Mouse (Mus musculus) midbrain, embryonic 16.5 days (tissue): Measurements from ENCODE around the gene Guca2b. TPM values are rescaled to one million over a fixed set of nuclear protein-coding genes. Genes with fewer than 3 reads are reported as not detected.
"Not testable (repeated sequence)": the region's sequence is repeated elsewhere in the genome, so short reads cannot be mapped to it uniquely, and the experiment has no call there.

Source experiments
- ATAC-seq: fragments of 200-750 bp; cut with Nextera tagmentation; 2 replicates; pipeline ENCODE4 v1.8.0; 2017; ENCODE audit warnings: moderate TSS enrichment
- H3K27ac ChIP-seq: fragments of 300-500 bp; sonication (generic); 2 replicates; pipeline ENCODE4 v1.5.1; 2014; ENCODE audit warnings: mild to moderate bottlenecking, low read length, mixed read lengths
- H3K27me3 ChIP-seq: fragments of 300-500 bp; sonication (generic); 2 replicates; pipeline ENCODE4 v1.6.1; 2014; ENCODE audit warnings: low read depth, low read length, mixed read lengths; ENCODE audit not compliant: control insufficient read depth, insufficient read depth
- H3K36me3 ChIP-seq: fragments of 300-500 bp; sonication (generic); 2 replicates; pipeline ENCODE4 v1.6.1; 2014; ENCODE audit warnings: mild to moderate bottlenecking, low read length, moderate library complexity, mixed read lengths; ENCODE audit not compliant: control insufficient read depth, insufficient read depth
- H3K4me1 ChIP-seq: fragments of 300-500 bp; sonication (generic); 2 replicates; pipeline ENCODE4 v1.6.1; 2014; ENCODE audit warnings: mild to moderate bottlenecking, low read length, mixed read lengths; ENCODE audit not compliant: control insufficient read depth, insufficient read depth
- H3K4me2 ChIP-seq: fragments of 300-500 bp; sonication (generic); 2 replicates; pipeline ENCODE4 v1.6.1; 2014; ENCODE audit warnings: mild to moderate bottlenecking, low read length, mixed read lengths
- H3K4me3 ChIP-seq: fragments of 300-500 bp; sonication (generic); 2 replicates; pipeline ENCODE4 v1.5.1; 2014; ENCODE audit warnings: low read depth, mild to moderate bottlenecking, low read length, moderate library complexity, mixed read lengths
- H3K9ac ChIP-seq: fragments of 300-500 bp; sonication (generic); 2 replicates; pipeline ENCODE4 v1.6.1; 2014; ENCODE audit warnings: low read depth, low read length, mixed read lengths
- H3K9me3 ChIP-seq: fragments of 300-500 bp; sonication (generic); replicated peaks from 2 replicates; pipeline ENCODE4 v1.6.1; 2014; ENCODE audit warnings: mild to moderate bottlenecking, low read length, mixed read lengths; ENCODE audit not compliant: control insufficient read depth, poor library complexity, severe bottlenecking
- WGBS: fragments of 180-500 bp; shearing (Covaris S2); extraction: QIAGEN DNeasy Blood & Tissue Kit; methylation state at CpG from one replicate; pipeline ENCODE4 v1.1.7; 2014; 5-methylcytosine and 5-hydroxymethylcytosine counted together
- polyA plus RNA-seq: library from polyadenylated mRNA; unstranded; fragments of >200 nt; fragmentation: Nextera tagmentation; extraction: Ambion mirVana; gene quantifications from 2 replicates; pipeline ENCODE4 v1.2.1, GENCODE M21; 2015

The Guca2b gene
- polyA plus RNA-seq, 1 experiment from 2014 or later, result not detected

DNA sequence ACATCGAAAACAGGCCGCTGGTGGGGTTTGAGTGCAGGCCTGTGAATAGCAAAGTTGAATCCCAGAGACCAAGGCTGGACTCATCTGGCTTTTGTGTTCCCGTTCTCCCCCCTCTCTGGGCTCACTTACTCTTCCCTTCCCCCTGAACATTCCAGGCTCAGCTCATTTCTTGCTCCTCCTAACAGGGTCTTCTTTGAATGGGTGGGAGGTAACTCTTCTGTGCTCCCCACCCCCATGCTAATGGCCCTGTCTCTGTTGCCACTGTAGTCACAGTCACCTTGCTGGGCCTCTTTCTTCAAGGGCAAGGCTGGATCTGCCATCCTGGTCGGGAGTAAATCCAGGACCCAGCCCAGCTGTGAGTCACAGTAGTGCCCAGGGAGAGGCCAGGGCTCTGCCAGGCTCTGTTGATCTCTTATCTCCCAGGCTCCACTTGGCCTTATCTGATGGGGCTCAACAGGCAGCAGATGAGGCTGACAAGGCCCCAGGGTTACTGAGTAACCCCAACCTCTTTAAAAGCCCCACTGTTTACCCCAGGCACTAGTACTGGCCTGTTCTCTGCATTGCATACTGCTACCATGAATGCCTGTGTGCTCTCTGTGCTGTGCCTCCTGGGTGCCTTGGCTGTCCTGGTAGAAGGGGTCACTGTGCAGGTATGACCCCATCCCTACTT lies 21.4 kb downstream of the Guca2b start, which contains the start of gene Guca2a:
Gene Guca2a (plus strand): TSS at position 529 of the 670 bp plus-strand sequence.
- H3K9me3 ChIP-seq, result no peaks in the 10 kb centered on the region
- no peak for ATAC-seq
- 81% methylated on average over 4 of the region's 4 CpGs for WGBS
- H3K27ac ChIP-seq, result no peak within 1 kb of the TSS
- no peak within 1 kb of the TSS for H3K4me2 ChIP-seq
- no peaks in the 10 kb centered on the region for H3K4me1 ChIP-seq
- H3K27me3 ChIP-seq, result no peaks in the 10 kb centered on the region
- H3K36me3 ChIP-seq, result no peaks in the 10 kb centered on the region
- no peak within 1 kb of the TSS for H3K9ac ChIP-seq
- no peak within 1 kb of the TSS for H3K4me3 ChIP-seq

DNA sequence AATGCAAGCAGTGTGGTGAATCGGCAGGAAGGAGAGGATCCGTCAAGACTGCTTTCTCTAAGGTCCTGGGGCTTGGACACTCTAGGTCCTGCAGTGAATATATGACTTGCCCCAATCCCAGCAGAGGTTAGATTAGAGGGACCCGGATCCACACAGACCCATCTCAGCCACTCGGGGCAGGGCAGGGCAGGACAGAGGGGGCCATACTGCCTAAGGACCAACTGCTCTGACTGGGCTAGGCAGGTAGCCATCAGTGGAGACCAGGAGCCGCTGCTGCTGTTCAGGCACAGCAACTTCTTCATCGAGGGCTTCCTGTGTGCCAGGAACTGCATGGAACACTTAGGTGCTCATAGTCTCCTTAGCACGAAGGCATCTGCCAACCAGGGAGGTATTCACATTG lies 22.0 kb downstream of the Guca2b start:
- no peaks in the 10 kb centered on the region for H3K36me3 ChIP-seq
- H3K4me3 ChIP-seq, result no peak overlapping the region
- H3K9ac ChIP-seq, result no peak overlapping the region
- no peaks in the 10 kb centered on the region for H3K27me3 ChIP-seq
- no peaks in the 10 kb centered on the region for H3K4me1 ChIP-seq
- ATAC-seq, result no peak
- WGBS, result 85% methylated on average over 7 of the region's 7 CpGs
- no peak overlapping the region for H3K4me2 ChIP-seq
- H3K9me3 ChIP-seq, result no peaks in the 10 kb centered on the region
- H3K27ac ChIP-seq, result no peak overlapping the region

DNA sequence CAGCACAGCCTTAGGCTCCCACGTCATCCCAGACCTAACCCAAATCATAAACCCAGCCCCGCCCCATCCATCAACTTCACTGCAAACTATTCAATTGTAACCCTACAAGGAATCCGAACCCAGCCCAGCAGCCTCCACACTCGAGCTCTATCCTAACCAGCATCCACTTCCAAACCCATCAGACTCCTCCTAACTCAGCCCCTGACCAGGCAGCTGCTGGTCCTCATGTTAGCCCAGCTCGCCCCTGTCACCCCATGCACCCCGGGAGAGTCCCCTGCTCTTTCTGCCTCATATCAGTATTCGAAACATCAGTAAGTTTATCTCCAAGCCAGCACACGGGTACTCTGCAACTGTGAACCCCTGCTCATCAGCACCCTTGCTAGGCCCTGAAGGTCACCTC lies 23.1 kb downstream of the Guca2b start:
- Histone ChIP-seq H3K4me3 (no peak overlapping the region), H3K27ac (no peak overlapping the region), H3K9me3 (no peaks in the 10 kb centered on the region), H3K4me2 (no peak overlapping the region), H3K27me3 (no peaks in the 10 kb centered on the region), H3K36me3 (no peaks in the 10 kb centered on the region), H3K9ac (no peak overlapping the region), H3K4me1 (no peaks in the 10 kb centered on the region)
- no peak for ATAC-seq
- WGBS, result 84% methylated on average over 8 of the region's 8 CpGs

DNA sequence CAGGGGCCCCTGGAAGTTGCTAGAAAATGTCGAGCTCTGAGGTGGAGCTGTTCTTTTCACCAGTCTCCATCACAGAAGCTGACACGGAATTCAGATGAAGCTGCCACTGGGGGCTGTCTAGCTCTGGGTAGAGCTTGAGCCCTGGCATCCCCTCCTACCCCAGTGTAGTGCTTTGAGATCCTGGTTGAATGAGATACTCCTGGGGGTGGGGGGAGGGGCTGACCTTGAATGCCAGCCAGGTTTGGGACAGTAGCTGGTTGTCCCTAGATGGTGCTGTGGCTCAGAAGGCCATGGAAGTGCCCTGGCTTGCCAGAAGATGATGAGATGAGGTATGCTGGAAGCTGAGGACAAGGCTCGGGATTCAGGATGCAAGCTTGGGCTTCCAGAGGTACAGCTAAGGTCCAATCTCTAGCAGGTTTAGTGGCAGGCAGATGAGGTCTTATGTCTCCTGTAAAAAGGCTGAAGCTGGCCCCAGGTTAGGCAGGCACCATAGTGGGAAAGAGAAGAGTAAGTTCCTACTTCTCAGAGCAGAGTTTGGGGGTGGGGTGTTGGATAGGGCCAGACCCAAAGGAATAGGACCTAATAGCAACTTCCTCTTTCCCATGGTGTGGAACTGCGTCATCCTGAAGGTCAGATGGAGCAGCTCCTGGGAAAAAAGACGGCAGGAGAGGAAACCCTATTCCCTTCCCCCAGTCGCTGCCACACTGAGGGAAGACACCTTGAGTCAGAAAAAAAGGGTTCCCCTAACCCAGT lies 23.7 kb downstream of the Guca2b start:
- Histone ChIP-seq H3K4me3 (no peak overlapping the region), H3K4me1 (no peaks in the 10 kb centered on the region), H3K36me3 (no peaks in the 10 kb centered on the region), H3K27me3 (no peaks in the 10 kb centered on the region), H3K27ac (no peak overlapping the region), H3K9ac (no peak overlapping the region), H3K9me3 (no peaks in the 10 kb centered on the region), H3K4me2 (no peak overlapping the region)
- 72% methylated on average over 6 of the region's 6 CpGs for WGBS
- ATAC-seq, result no peak

DNA sequence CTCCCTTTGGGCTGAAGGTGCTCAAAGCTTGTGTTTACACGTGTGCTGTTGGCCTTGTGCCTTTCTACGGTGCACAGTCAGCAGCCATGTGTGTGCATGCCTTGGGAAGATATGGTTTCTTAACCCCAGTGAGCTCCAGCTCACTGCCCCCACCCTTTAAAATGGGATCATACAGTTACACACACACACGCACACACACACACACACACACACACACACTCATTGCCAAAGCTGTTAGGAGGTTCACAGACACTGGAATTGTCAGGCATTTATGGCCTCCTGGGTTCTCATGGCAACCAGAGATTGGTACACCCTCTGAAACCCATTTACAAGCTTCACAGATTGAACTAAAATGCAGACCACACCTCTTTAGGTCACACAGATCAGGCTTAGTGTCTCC lies 24.8 kb downstream of the Guca2b start:
- no peaks in the 10 kb centered on the region for H3K27me3 ChIP-seq
- H3K27ac ChIP-seq, result no peak overlapping the region
- H3K9me3 ChIP-seq, result no peaks in the 10 kb centered on the region
- ATAC-seq, result no peak
- no peak overlapping the region for H3K4me3 ChIP-seq
- no peaks in the 10 kb centered on the region for H3K4me1 ChIP-seq
- H3K9ac ChIP-seq, result no peak overlapping the region
- H3K4me2 ChIP-seq, result no peak overlapping the region
- WGBS, result 82% methylated on average over 3 of the region's 3 CpGs
- H3K36me3 ChIP-seq, result no peaks in the 10 kb centered on the region

DNA sequence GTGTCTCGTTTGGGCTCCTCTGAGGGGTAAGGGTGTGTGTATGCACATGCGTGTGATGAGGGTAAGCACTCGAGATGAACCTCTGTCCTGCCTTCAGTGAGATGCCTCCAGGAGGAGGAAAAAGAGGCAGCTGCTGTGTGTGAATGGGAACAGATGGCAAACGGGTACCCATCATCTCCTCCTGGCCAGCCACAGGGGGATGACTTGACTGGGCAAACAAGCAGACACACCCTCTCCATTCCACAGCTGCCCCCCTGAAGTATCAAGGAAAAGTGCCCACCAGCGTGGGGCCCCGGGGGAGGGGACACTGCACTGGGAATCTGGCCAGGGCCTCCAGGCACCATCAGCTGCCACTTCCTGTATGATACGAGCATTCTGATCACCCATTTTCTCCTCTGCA lies 25.4 kb downstream of the Guca2b start:
- ATAC-seq, result no peak
- Histone ChIP-seq H3K4me1 (no peaks in the 10 kb centered on the region), H3K27me3 (no peaks in the 10 kb centered on the region), H3K9me3 (no peaks in the 10 kb centered on the region), H3K36me3 (no peaks in the 10 kb centered on the region), H3K9ac (no peak overlapping the region), H3K27ac (no peak overlapping the region), H3K4me3 (no peak overlapping the region), H3K4me2 (no peak overlapping the region)
- WGBS, result 48% methylated on average over 7 of the region's 7 CpGs

DNA sequence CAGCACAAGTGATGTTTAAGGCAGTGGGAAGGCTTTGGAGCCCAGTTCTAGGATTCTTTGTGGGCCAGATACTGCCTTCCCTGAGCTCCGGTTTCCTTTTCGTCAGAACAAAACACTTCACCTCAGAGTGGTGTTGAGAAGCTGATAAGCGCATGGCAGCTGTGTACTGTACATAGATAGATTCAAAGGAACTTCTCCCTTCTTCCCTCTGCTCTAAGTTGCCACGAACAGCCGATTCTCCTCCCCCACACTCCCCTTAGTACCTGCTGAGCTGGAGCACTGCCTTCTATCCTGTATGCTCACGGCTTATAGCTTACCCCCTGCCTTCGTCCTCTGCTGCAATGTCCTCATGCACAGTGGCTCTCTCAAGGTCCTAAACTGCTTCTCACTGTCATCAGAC lies 26.0 kb downstream of the Guca2b start:
- no peaks in the 10 kb centered on the region for H3K36me3 ChIP-seq
- no peaks in the 10 kb centered on the region for H3K4me1 ChIP-seq
- WGBS, result 52% methylated on average over 7 of the region's 7 CpGs
- no peak overlapping the region for H3K9ac ChIP-seq
- H3K4me3 ChIP-seq, result no peak overlapping the region
- H3K4me2 ChIP-seq, result no peak overlapping the region
- H3K27me3 ChIP-seq, result no peaks in the 10 kb centered on the region
- no peak overlapping the region for H3K27ac ChIP-seq
- H3K9me3 ChIP-seq, result no peaks in the 10 kb centered on the region
- no peak for ATAC-seq

DNA sequence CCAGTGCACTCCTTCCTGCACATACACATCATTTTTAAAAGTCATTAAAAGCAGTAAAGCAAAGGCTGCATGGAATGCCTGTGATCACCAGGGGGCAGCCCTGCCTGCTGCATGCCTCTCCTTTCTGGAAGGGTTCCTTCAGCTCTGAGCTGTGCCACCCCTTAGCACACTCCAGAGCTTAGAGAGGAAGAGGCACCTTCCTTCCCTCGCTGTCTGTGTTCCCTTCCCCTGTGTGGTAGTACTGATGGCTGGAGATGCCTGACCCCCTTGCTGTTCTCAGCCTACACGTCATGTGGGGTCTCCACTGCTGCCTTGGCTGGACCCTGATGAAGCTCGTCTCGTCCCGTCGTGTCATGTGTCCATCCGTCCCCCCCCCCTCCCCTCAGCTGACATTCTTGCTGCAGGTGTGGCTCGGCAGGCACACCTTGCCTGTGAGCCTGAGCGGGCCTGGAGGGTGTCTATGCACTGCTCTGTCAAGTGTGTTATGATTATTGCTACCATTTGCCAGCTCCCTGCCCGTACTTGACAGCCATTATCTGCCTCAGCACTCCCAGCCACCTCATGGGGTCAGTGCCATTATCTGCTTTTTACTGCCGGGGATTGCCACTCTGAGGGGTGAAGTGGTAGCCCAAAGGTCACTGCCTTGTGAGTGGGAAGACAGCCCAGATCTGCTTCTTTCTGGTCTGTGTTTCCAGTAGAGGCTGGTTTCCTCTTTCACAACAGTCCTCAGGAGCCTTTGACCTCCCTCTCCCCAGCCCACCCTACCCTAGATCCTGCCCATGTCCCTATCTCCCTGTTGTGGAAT lies 27.4 kb downstream of the Guca2b start:
- no peak overlapping the region for H3K27ac ChIP-seq
- peak; percentile 47; the same call in 1 of the 2 replicates for ATAC-seq

DNA sequence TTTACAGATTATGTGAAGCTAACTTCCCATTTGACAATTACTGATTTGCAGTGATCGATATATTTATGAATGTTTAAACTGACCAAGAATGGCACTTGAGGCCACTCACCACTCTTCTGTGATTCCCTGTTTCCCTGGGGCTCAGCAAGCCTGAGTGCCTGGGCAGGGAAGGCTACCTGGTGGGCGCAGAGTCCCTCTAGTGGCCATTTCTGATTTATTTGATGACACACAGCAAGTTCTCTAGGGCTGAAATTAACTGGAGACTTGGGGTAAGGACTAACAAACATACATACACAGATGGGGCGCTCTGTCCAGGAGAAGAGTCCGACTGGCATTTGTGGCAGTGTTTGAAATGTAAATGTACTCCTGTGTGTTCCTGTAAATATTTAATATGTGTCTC lies 30.4 kb downstream of the Guca2b start:
- H3K27ac ChIP-seq, H3K27me3 ChIP-seq, H3K4me2 ChIP-seq, H3K4me1 ChIP-seq, H3K9ac ChIP-seq, H3K4me3 ChIP-seq, H3K36me3 ChIP-seq, H3K9me3 ChIP-seq: not testable (repeated sequence)
- 88% methylated on average over 3 of the region's 4 CpGs for WGBS
- ATAC-seq, result 0 out of 2 replicates have a peak, but pooled peaks have one; percentile 32

More for the DNA sequence above, 27.4 kb downstream of the Guca2b start:
- 80% methylated on average over 11 of the region's 11 CpGs for WGBS
- no peaks in the 10 kb centered on the region for H3K27me3 ChIP-seq
- no peak overlapping the region for H3K9ac ChIP-seq
- peaks cover 5% of the 10 kb centered on the region for H3K4me1 ChIP-seq
- no peaks in the 10 kb centered on the region for H3K36me3 ChIP-seq
- H3K4me3 ChIP-seq, result no peak overlapping the region
- H3K9me3 ChIP-seq, result no peaks in the 10 kb centered on the region
- H3K4me2 ChIP-seq, result no peak overlapping the region
